Mouse (Mus musculus): Measurements from ENCODE around the gene Tnrc6c.

Gene Tnrc6c

DNA sequence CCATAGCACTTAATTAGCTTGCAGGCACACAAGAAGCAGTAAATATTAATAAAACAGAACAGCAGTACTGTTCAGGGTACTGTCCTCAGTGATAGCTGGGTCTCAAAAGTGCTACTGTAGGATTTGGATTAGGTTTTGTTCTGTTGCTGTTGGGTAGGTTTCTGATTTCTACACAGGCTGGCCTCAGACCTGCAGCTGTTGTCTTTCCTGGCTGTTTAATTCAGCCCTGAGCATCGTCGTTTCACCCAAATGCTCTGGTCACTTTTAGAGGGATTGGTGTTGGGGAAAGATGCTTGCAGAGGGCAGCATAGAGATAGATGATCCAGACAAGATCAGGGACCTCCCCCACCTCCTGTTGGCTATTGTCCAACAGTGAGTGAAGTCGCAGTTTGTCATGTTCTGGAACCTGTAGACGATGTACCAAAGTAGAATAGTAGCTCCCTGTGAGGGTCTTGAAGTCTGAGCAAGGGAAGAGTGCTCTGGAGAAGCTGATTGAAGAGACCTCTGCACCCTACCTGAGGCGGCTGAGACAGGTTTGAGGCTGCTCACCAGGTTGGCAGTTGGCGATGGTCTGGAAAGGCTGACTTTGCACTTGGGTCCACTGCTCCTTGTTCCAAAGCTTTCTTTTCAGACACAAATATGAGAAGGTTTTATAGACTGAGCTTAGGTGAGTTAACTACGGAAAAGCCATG is 75.9 kb downstream of the Tnrc6c start:
- no peak for DNase-seq (ENCODE audit: low spot score)

DNA sequence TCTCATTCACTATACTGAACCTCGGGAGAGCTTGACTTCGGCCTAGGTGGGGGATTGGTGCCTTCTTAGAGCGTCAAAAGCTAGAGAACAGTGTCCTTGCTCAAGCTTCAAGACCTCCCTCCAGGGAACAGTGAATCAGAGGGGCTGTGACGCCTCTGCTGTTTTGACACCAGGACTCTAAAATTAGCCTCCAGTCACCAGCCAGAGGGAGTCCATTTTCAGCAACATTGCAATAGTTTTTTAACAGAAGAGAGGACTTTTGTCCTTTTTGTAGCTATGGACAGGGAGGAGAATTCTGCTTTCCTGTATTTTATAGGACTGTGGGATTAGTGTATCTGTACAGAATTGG is 76.4 kb downstream of the Tnrc6c start:
- DNase-seq (ENCODE audit: low spot score): no peak

DNA sequence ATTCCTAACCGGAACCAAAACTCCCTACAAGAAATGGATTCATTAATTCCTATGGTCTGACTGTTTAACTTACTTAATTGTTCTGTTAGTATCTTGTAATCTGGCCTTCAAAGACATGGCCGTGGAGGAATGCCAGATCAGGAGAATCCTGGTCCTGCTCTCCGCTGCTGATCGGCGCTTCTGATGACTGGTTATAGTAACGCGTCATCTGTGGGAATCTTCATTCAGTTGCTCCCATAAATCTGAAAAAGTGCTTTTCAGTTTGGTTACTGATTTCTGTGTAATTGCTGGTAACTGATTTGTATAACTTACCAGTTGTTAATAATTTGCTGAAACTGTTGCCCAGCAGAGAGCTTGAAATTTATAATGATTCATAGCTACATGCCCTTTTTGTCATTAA is 77.4 kb downstream of the Tnrc6c start:
- DNase-seq (ENCODE audit: low spot score): no peak

DNA sequence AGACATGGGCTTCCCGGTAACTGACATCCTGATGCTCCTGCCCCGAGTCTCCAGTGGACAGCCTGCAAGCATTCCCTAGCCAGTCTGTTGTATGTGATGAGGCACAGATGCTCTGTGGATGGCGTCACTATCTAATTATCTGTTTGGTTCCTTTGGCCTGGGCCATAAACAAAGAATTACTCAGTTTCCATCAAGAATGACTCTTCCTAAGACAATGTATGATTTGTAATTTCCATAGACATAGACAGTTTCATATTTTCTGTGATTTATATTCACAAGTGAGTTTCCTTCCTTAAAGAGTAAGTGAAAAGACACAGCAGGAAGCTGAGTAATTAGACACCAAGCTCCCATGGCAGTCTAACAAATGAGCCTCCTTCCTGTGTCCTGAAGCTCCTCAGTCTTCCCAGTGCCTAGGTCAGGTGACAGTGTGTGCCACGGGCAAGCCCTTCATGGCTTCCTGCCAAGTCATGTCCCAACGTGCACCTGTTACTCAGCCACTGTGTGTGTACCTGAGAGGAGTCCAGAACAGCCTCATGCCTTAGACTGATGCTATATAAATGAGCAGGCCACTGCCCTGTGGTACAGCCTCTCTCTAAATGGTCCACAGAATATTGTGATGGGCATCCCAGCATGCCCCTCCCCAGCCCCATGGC is 82.1 kb downstream of the Tnrc6c start:
- no peak for DNase-seq (ENCODE audit: low spot score)

DNA sequence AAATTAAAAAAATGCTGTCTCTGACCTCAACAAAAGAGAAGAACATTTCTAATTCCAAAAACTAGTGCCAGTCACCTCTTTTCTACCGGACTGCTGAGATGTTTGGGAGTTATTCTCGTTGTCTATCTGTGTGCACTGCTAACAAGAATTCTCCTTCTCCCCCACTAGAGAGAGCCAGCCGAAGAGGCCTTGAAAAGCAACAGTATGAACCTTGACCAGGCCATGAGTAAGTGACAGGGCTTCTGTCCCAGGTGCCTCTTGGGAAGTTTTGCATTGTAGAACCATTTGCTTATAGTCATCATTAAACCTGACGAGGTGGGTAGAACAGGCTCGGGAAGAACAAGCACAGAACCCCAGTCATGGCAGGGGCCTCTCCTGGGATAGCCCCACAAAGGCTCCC is 84.0 kb downstream of the Tnrc6c start:
- DNase-seq (ENCODE audit: low spot score): no peak

DNA sequence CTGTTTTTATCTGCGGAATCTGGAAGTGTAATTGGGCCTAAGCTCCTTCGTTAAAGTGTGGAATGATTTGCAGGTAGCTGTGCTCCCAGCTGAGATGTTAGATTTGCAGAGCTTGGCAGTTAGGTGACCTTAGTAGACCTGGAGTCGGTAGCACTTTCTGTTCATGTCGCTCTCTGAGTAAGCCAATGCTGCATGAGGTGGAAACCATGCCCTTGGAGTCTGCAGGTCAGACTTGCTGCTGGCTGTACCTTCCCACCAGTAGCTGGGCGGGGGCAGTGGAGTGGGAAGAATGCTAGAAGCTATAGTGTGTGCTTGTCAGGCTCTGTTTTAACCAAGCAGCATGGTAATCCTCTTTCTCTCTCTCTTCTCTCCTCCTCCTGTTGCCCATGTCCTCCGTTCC is 87.0 kb downstream of the Tnrc6c start:
- no peak for DNase-seq (ENCODE audit: low spot score)

DNA sequence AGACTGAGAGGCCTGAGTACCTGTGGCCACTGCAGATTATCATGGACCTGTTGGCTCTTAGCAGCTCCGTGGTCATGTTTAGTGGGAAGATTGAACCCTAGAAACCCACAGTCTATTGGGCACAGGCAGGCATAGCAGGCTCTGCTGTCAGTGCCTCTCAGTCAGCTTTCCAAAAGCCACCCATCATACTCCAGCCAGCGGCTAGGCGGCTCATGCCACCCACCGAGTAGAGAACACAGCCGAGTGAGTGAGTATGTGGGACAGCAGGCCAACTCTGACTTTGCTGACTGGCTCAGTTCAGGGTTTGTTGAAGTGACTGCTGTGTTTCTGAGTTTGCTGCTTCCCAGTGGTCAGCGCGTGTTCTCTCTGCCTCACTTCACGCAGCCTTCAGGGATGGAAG is 88.2 kb downstream of the Tnrc6c start:
- DNase-seq (ENCODE audit: low spot score): no peak

DNA sequence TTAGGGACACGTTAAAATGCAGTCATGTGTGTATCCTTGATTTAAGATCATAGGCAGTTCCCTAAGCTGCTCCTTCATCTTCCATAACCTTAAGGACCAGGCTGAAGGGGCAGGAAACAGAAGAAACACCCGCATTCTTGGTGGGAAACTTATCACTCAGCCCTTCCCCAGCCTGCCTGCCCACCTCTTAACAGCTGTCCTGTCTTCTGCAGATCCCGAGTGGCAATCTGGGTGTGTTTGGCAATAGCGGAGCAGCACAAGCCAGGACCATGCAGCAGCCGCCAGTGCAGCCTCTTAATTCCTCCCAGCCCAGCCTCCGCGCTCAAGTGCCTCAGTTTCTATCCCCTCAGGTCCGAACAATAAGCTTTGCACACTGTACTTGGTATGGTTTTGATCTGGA is 88.6 kb downstream of the Tnrc6c start:
- DNase-seq (ENCODE audit: low spot score): no peak

DNA sequence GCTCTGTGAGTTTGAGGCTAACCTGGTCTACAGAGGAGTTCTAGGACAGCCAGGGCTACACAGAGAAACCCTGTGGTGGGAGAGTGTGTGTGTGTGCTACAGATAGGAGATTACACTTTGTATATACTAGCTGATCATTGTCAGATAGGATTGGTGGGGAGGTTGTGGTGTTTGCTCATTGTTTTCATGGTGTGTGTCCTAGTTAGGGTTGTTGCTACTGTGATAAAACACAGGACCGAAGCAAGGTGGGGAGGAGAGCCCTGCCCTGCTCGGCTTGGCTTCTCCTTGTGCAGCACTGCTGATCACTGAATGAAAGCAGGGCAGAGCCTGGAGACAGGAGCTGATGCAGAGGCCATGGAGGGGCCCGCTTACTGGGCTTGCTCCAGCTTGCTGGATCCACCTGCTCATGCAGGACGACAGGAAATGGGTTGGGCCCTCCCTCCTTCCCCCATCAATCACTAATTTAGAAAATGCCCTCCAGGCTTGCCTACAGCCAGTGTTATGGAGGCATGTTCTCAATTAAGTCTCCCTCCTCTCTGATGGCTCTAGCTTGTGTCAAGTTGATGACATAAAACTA is 89.5 kb downstream of the Tnrc6c start:
- no peak for DNase-seq (ENCODE audit: low spot score)

DNA sequence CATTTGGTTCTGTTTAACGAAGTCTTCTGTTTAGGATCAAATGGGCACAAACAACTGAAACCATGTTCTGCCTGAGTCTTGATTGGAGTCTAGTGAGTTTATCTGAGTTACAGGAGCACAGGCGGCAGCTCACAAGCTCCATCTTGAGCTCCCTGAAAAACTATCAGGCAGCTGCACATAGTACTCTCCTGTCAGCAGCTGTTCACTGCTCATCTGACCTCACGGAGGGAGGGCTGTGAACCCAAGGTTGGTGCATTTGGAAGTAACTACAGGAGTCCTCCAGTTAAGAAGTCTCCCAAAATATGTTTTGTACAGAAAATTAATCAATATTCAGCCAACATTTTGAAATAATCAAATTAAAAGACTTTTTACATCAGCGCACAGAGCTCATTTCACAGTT is 94.5 kb downstream of the Tnrc6c start:
- no peak for DNase-seq (ENCODE audit: low spot score)

DNA sequence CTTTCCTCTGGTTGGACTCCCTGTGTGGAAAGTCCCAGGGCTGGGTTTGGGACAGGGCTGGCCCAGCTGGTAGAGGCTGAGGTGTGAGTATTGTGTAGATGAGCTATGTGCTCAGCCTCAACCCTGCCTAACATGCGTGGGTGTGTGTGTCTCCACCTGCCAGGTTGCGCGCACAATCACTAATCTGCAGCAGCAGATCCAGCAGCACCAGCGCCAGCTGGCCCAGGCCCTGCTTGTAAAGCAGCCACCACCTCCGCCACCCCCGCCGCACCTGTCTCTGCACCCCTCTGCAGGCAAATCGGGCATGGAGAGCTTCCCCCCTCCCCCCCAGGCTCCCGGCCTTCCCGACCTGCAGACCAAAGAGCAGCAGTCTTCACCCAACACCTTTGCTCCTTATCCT is 95.3 kb downstream of the Tnrc6c start:
- no peak for DNase-seq (ENCODE audit: low spot score)

DNA sequence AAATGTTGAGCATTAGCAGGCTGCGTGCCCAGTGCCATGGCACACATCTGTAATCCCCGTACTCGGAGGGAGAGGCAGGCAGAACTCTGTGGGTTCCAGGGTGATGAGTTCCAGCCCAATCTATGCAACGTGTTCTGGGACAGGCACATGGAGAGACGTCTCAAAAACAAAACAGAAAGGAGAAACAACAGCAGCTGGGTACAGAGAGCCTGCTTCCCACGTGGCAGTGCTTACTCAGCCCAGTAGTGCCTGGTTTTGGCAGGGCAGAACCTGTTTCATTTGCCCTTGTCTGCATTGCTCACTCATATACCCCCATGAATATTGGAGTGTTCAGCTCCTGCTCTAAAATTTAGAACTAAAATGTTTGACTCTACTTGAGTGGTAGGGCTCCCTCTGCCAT is 97.5 kb downstream of the Tnrc6c start:
- DNase-seq (ENCODE audit: low spot score): no peak

DNA sequence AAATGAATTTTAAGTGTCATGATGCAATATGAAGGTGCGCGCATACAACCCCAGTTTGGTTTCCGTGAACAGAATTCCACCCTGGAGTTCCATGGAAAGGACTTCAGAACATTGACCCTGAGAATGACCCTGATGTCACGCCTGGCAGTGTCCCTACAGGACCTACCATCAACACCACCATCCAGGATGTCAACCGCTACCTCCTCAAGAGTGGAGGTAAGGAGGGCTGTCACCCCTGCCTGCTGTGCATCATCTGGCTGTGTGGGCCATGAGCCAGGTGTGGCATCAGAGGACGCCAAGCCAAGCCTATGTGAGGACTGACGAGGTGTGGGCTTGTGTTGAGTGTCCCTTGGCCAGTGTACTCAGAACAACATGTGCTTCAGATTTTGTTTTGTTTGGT is 101.8 kb downstream of the Tnrc6c start:
- no peak for DNase-seq (ENCODE audit: low spot score)

DNA sequence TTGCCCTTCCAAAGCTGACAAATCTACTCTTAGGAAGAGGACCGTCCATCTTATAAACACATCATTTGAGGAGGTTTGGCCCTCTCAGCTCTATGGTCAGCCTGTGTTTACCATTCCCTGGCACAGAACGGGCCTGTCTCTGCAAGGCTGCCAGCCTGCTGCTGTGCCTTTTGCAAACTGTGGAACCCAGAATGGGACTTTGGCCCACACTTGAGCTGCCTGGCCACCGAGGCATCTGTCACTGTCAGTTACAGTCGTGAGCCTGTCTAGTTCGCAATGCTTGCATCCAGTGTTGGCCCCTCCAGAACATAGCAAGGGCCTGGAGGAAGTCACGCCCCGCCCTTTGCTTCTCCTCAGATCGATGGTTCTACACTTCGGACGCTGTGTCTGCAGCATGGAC is 105.2 kb downstream of the Tnrc6c start:
- no peak for DNase-seq (ENCODE audit: low spot score)

DNA sequence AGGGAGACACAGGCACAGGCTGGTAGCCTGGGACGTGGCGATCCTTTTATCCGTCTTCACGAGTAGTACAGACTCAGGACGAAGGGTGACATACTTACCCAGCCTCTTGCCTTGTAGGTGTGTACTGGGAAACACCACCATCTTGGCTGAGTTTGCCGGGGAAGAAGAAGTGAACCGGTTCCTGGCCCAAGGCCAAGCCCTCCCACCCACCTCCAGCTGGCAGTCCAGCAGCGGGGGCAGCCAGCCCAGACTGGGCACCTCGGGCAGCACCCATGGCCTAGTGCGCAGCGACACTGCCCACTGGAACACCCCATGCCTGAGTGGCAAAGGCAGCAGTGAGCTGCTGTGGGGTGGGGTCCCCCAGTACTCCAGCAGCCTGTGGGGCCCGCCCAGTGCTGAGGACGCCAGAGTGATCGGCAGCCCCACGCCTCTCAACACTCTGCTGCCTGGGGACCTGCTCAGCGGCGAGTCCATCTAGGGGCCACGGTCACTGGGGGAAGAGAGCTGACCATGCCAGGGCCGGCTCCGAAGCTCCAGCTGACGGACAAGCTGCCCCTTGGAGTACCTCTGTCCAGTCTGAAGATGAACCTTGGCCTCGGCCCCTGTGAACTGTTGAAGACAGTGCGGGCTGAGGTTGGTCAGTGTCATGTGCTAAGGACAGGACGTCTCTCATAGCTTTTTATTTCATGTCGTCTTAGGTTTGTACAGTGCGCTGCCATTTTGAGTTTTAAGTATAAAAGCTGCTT is 106.5 kb downstream of the Tnrc6c start:
- DNase-seq (ENCODE audit: low spot score): no peak

DNA sequence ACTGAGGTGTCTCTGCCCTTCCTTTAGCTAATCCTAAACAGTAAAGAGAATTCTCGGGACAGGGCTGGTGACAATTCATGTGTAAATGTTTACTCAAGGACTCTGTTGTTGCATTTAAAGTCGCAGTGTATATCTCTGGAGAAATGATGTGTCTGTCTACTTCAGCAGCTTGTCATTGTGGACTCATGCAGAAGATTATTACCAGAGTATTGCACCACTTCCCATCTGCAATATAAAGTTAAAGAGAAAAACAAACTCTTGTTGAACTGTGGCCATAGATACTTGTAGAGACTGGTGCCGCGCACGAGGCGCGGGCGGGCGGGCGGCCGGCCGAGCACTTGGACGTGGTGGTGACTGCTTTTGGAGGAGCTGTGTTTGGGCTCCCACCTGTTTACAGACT is 107.7 kb downstream of the Tnrc6c start:
- no peak for DNase-seq (ENCODE audit: low spot score)

DNA sequence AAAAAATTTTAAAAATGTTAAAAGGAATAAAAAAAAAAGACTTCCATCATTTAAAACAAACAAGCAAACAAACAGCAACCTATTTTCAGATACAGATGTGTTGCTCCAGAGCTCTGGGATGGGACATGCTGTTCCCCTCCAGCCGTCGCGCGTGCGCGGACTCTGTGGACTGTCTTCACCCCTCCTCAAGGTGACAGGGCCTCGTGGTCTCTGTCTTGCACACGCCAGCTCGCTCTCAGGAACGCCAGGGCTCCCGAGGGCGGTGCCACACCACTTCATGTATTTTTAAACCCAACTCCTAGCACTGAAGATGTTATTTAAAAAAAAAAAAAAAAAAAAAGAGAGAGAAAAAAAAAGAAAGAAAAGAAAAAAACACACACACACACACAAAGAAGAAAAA is 108.2 kb downstream of the Tnrc6c start:
- DNase-seq (ENCODE audit: low spot score): no peak

DNA sequence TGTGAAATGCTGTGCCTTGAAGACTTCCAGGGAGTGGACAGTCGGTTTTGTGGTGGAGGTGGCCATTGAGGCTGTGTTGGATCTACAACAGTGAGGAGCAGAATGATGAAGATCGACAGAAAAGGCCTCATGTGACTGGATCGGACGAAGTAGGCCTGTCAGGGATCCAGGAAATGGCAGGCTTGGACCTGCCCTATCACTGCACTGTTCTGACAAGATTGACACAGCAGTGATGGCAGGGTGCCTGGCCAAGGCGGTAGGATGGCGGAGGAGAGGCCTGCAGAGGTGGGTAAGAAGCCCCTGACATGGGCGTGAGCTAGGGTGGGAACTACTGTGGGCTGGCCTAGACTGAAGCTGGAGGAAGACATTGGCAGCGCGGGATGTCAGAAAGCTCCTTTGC is 110.2 kb downstream of the Tnrc6c start:
- no peak for DNase-seq (ENCODE audit: low spot score)

DNA sequence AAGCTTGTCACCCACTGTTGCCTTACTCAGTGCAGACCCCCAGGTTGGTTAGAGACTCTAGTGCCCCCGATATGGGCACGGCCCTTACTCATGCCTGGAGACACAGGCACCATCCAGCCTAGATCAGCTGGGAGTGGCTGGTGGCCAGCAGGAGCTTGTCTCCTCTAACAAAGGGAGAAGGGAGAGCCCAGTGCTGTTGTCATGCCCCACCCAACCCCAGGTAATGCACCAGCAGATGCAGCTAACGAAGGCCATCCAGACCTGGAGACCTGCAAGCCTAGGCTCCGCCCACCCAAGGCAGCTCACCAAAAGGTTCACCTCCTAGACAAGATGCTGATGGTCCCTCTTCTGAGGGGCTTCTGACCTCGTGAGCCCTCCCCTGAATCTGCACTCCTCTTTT is 111.3 kb downstream of the Tnrc6c start:
- DNase-seq (ENCODE audit: low spot score): no peak

DNA sequence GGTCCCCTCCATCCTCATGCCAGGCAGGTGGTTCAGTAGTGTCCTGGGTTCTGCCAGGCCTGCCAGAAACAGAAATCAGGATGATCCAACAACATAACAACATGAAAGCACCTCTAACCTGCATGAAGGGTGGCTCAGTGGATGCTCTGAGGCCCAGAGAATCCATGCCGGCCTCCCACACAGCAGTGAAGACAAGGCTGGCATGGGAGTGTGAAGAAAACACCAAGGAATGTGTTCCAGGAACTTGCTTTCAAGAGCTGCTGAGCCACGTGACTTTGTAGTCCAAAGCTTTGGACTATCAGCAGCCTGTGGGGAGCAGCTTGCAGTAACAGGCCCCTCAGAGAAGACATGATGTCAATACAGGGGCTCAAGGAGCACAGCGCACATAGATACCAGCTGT is 112.2 kb downstream of the Tnrc6c start:
- DNase-seq (ENCODE audit: low spot score): no peak

DNA sequence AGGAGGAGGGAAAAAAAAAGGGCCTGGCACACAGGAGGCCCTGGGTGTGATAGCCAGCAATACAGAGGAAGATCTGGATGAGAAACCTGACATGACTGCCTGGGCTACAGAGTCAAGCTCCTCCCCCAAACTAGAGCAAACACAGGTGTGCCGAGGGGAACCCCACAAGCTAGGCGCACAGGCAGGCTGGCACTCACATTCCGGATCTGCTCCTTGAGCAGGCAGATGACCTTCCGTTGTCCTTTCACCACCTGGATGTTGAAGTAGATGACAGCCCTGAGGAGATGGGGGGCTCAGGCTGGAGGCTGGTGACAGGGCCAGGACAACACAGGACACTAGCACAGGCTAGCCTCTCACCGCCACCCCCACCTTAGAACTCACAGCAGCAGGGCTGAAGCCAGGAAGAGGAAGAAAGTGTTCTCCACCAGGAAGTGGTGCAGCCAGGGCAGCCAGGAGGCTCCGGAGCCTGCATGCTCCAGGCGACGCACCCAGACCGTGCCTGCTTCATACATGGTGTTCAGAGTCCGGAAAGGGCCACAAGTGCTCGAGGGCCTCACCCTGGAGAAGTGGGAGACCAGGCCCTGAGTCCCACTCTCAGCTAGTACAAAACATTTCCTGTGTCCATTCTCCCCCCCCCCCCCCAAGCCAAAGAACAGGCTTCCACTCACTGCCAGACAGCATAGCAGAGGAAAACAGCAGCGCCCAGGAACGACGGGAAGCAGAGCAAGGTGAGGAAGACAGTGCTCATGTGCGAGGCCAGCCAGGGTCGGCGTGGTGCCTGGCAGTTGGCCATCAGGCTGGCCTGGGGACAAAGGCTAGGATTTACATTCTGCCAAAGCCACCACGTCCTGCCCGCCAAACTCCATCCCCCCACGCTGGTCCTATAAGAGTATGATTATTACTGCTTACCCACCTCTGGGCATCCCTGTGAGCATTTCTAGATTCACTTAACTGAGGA is 114.9 kb downstream of the Tnrc6c start:
- no peak for DNase-seq (ENCODE audit: low spot score)

DNA sequence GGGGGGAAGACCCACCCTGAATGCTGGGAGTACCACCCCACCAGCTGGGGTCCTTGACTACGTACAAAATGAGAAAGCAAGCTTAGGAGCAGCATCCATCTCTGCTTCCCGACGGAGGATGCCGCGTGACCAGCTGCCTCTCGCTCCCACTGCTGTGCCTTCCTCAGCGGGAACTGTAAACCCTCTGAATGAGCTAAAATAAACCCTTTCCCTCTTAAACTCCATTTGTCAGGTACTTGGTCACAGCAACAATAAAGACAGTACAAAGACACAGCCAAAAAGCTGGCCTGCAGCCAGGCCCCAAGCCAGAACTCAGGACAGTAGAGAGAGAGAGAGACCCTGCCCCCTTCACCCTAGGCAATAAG is 115.6 kb downstream of the Tnrc6c start:
- no peak for DNase-seq (ENCODE audit: low spot score)
